Mouse (Mus musculus): Measurements from ENCODE around the gene Tex14. TPM values are rescaled to one million over a fixed set of nuclear protein-coding genes. Genes with fewer than 3 reads are reported as not detected.

Tex14 gene
- polyA plus RNA-seq, 1 experiment from 2014 or later: 0.86 TPM

GRCm38 (mm10) chr11:87523466-87523865 is 118.6 kb downstream of the Tex14 start:
- ATAC-seq (ENCODE audit: low FRiP score): no peak
- H3K27ac ChIP-seq (replicated peaks): no peak overlapping the region
- no peak overlapping the region for H3K9ac ChIP-seq (replicated peaks)
- H3K4me2 ChIP-seq: no peak overlapping the region
- no peaks in the 10 kb centered on the region for H3K36me3 ChIP-seq
- WGBS: 73% methylated on average over 5 of the region's 5 CpGs
- H3K4me3 ChIP-seq (replicated peaks): no peak overlapping the region
- H3K27me3 ChIP-seq (replicated peaks): no peaks in the 10 kb centered on the region
- H3K9me3 ChIP-seq (replicated peaks): no peaks in the 10 kb centered on the region
- 0 out of 2 replicates have a peak, but pooled peaks cover 4% of the 10 kb centered on the region for H3K4me1 ChIP-seq

DNA sequence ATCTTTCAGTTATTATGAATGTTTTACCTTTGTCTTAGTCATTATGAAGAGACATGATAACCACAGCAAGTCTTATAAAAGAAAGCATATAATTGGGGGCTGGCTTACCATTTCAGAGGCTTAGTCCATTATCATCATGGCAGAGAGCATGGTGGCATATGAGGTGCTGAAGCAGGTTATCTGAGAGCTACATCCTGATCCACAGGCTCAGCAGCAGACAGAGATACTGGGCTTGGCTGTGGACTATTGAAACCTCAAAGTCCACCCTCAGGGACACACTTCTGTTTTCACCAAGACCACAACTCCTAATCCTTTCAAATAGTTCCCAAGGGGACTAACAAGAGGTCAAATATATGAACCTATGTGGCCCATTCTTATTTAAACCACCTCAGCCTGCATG is 119.1 kb downstream of the Tex14 start:
- no peak overlapping the region for H3K4me3 ChIP-seq (replicated peaks)
- ATAC-seq (ENCODE audit: low FRiP score): no peak
- H3K4me2 ChIP-seq: no peak overlapping the region
- H3K4me1 ChIP-seq: 0 out of 2 replicates have a peak, but pooled peaks cover 4% of the 10 kb centered on the region
- H3K36me3 ChIP-seq: no peaks in the 10 kb centered on the region
- H3K27ac ChIP-seq (replicated peaks): no peak overlapping the region
- H3K9me3 ChIP-seq (replicated peaks): no peaks in the 10 kb centered on the region
- H3K9ac ChIP-seq (replicated peaks): no peak overlapping the region
- no peaks in the 10 kb centered on the region for H3K27me3 ChIP-seq (replicated peaks)

- ATAC-seq (ENCODE audit: low FRiP score): no peak
- no peak overlapping the region for H3K9ac ChIP-seq (replicated peaks)
Measured at GRCm38 (mm10) chr11:87524780-87525179, 119.9 kb downstream of the Tex14 start.

DNA sequence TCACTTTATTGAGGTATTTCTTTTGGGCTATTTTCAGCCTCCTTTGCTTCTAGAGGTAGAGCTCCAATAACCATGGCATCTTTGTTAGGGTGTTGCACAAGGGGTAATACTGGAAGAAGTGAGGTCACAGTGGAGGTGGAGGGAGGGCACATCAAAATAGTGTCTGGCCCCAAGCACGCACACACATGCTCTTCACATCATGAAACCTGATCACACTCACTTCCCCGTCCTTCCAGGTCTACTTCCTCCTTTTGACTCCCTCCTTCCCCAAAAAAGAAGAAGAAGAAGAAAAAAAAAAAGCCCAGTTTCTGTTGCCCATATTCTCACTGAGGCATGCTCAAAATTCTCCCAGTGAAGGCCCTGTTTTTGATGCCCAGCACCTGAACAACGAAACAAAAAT is 122.5 kb downstream of the Tex14 start:
- Histone ChIP-seq H3K4me2 (no peak overlapping the region), H3K4me1 (0 out of 2 replicates have a peak, but pooled peaks cover 4% of the 10 kb centered on the region), H3K9me3 (replicated peaks) (no peaks in the 10 kb centered on the region), H3K36me3 (no peaks in the 10 kb centered on the region), H3K27me3 (replicated peaks) (no peaks in the 10 kb centered on the region), H3K9ac (replicated peaks) (no peak overlapping the region), H3K27ac (replicated peaks) (no peak overlapping the region), H3K4me3 (replicated peaks) (no peak overlapping the region)
- WGBS: 78% methylated on average over 3 of the region's 3 CpGs
- no peak for ATAC-seq (ENCODE audit: low FRiP score)

More at GRCm38 (mm10) chr11:87524780-87525179, 119.9 kb downstream of the Tex14 start:
- Histone ChIP-seq H3K27ac (replicated peaks) (no peak overlapping the region), H3K4me2 (no peak overlapping the region), H3K4me1 (0 out of 2 replicates have a peak, but pooled peaks cover 4% of the 10 kb centered on the region), H3K4me3 (replicated peaks) (no peak overlapping the region), H3K27me3 (replicated peaks) (no peaks in the 10 kb centered on the region), H3K36me3 (no peaks in the 10 kb centered on the region), H3K9me3 (replicated peaks) (no peaks in the 10 kb centered on the region)

- no peak for ATAC-seq (ENCODE audit: low FRiP score)
- H3K27ac ChIP-seq (replicated peaks): no peak overlapping the region
- WGBS: 49% methylated on average over 4 of the region's 4 CpGs
- H3K27me3 ChIP-seq (replicated peaks): no peaks in the 10 kb centered on the region
- H3K4me2 ChIP-seq: no peak overlapping the region
- 0 out of 2 replicates have a peak, but pooled peaks cover 4% of the 10 kb centered on the region for H3K4me1 ChIP-seq
- H3K36me3 ChIP-seq: no peaks in the 10 kb centered on the region
- no peak overlapping the region for H3K9ac ChIP-seq (replicated peaks)
- H3K4me3 ChIP-seq (replicated peaks): no peak overlapping the region
- no peaks in the 10 kb centered on the region for H3K9me3 ChIP-seq (replicated peaks)
Measured at GRCm38 (mm10) chr11:87527990-87528389, 123.1 kb downstream of the Tex14 start.

- Histone ChIP-seq H3K4me2 (no peak overlapping the region), H3K9ac (replicated peaks) (no peak overlapping the region), H3K9me3 (replicated peaks) (no peaks in the 10 kb centered on the region), H3K4me3 (replicated peaks) (no peak overlapping the region), H3K36me3 (no peaks in the 10 kb centered on the region), H3K4me1 (no peaks in the 10 kb centered on the region), H3K27me3 (replicated peaks) (no peaks in the 10 kb centered on the region), H3K27ac (replicated peaks) (no peak overlapping the region)
- WGBS: 58% methylated on average over 6 of the region's 6 CpGs
- ATAC-seq (ENCODE audit: low FRiP score): no peak
Measured at GRCm38 (mm10) chr11:87531695-87532094, 126.8 kb downstream of the Tex14 start.

GRCm38 (mm10) chr11:87542285-87542684 is 137.4 kb downstream of the Tex14 start:
- no peak overlapping the region for H3K9ac ChIP-seq (replicated peaks)
- no peak overlapping the region for H3K27ac ChIP-seq (replicated peaks)
- H3K9me3 ChIP-seq (replicated peaks): no peaks in the 10 kb centered on the region
- H3K4me1 ChIP-seq: no peaks in the 10 kb centered on the region
- no peak overlapping the region for H3K4me3 ChIP-seq (replicated peaks)
- no peaks in the 10 kb centered on the region for H3K36me3 ChIP-seq
- no peak overlapping the region for H3K4me2 ChIP-seq
- H3K27me3 ChIP-seq (replicated peaks): no peaks in the 10 kb centered on the region
- no peak for ATAC-seq (ENCODE audit: low FRiP score)
- WGBS: 40% methylated on average over 8 of the region's 8 CpGs

- H3K27ac ChIP-seq (replicated peaks): no peak overlapping the region
- H3K9me3 ChIP-seq (replicated peaks): no peaks in the 10 kb centered on the region
- no peak overlapping the region for H3K4me2 ChIP-seq
- no peaks in the 10 kb centered on the region for H3K27me3 ChIP-seq (replicated peaks)
- ATAC-seq (ENCODE audit: low FRiP score): no peak
- H3K36me3 ChIP-seq: no peaks in the 10 kb centered on the region
- no peak overlapping the region for H3K4me3 ChIP-seq (replicated peaks)
- no peaks in the 10 kb centered on the region for H3K4me1 ChIP-seq
- WGBS: 49% methylated on average over 3 of the region's 3 CpGs
- no peak overlapping the region for H3K9ac ChIP-seq (replicated peaks)
Measured at GRCm38 (mm10) chr11:87542906-87543305, 138.0 kb downstream of the Tex14 start.

- Histone ChIP-seq H3K4me3 (replicated peaks) (no peak overlapping the region), H3K9me3 (replicated peaks) (no peaks in the 10 kb centered on the region), H3K4me1 (no peaks in the 10 kb centered on the region), H3K27me3 (replicated peaks) (no peaks in the 10 kb centered on the region), H3K36me3 (no peaks in the 10 kb centered on the region), H3K27ac (replicated peaks) (no peak overlapping the region), H3K9ac (replicated peaks) (no peak overlapping the region), H3K4me2 (no peak overlapping the region)
- 75% methylated on average over 4 of the region's 4 CpGs for WGBS
- no peak for ATAC-seq (ENCODE audit: low FRiP score)
Measured at GRCm38 (mm10) chr11:87553342-87553741, 148.5 kb downstream of the Tex14 start.

DNA sequence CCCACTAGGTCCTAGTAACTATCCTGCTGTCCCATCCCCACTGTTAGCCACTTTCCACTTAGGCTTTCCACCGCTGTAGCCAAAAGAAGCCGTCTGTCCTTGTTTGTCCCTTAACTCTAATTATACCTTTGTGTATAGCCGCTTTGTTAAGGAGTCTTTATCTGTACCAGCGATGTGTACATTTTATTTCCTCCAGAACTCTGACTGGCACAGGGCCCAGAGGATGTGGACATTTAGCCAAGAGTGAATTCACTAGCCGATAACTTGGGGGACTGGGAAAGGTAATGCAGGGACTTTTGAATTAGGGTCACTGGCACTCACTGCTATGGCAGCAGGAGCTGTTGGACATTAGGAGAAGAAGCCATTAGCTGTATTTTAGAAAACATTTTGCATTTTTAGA is 149.5 kb downstream of the Tex14 start:
- Histone ChIP-seq H3K4me3 (replicated peaks) (no peak overlapping the region), H3K27ac (replicated peaks) (0 out of 2 replicates have a peak overlapping the region, but pooled peaks have one; percentile 45), H3K4me2 (no peak overlapping the region), H3K9ac (replicated peaks) (no peak overlapping the region), H3K4me1 (no peaks in the 10 kb centered on the region), H3K9me3 (replicated peaks) (no peaks in the 10 kb centered on the region), H3K27me3 (replicated peaks) (no peaks in the 10 kb centered on the region), H3K36me3 (no peaks in the 10 kb centered on the region)
- ATAC-seq (ENCODE audit: low FRiP score): no peak
- 48% methylated on average over 5 of the region's 5 CpGs for WGBS

- Histone ChIP-seq H3K4me1 (no peaks in the 10 kb centered on the region), H3K9ac (replicated peaks) (no peak overlapping the region), H3K9me3 (replicated peaks) (no peaks in the 10 kb centered on the region), H3K4me3 (replicated peaks) (no peak overlapping the region), H3K27ac (replicated peaks) (no peak overlapping the region), H3K36me3 (no peaks in the 10 kb centered on the region), H3K4me2 (no peak overlapping the region), H3K27me3 (replicated peaks) (no peaks in the 10 kb centered on the region)
- ATAC-seq (ENCODE audit: low FRiP score): no peak
- 73% methylated on average over 2 of the region's 2 CpGs for WGBS
Measured at GRCm38 (mm10) chr11:87555106-87555703, 150.3 kb downstream of the Tex14 start.

- Histone ChIP-seq H3K4me1 (no peaks in the 10 kb centered on the region), H3K27me3 (replicated peaks) (no peaks in the 10 kb centered on the region), H3K27ac (replicated peaks) (no peak overlapping the region), H3K36me3 (no peaks in the 10 kb centered on the region), H3K9ac (replicated peaks) (no peak overlapping the region), H3K4me2 (no peak overlapping the region), H3K4me3 (replicated peaks) (no peak overlapping the region), H3K9me3 (replicated peaks) (no peaks in the 10 kb centered on the region)
- WGBS: 85% methylated on average over 6 of the region's 6 CpGs
- ATAC-seq (ENCODE audit: low FRiP score): no peak
Measured at GRCm38 (mm10) chr11:87561208-87561607, 156.3 kb downstream of the Tex14 start.

All from neural tube, embryonic 15.5 days (tissue).